Mouse (Mus musculus) embryonic facial prominence, embryonic 13.5 days (tissue): ENCODE measurements at regions not wholly inside any gene's neighbourhood (a gene's known extent, or its start where the extent isn't known, plus 50 kb on each side); places are given as distances from the start of the nearest gene placed in this dataset.

Source experiments
- ATAC-seq: fragments of 200-750 bp; cut with Nextera tagmentation; 2 replicates; pipeline ENCODE4 v1.8.0; 2017; ENCODE audit warnings: low read depth; ENCODE audit not compliant: insufficient number of reproducible peaks, insufficient read depth, low FRiP score, low TSS enrichment
- H3K27ac ChIP-seq: fragments of 300-500 bp; sonication (generic); 2 replicates; pipeline ENCODE4 v1.5.1; 2015; ENCODE audit warnings: moderate library complexity, mild to moderate bottlenecking, inconsistent platforms
- H3K27me3 ChIP-seq: fragments of 300-500 bp; sonication (generic); 2 replicates; pipeline ENCODE4 v1.6.1; 2015; ENCODE audit warnings: mild to moderate bottlenecking, inconsistent platforms
- H3K36me3 ChIP-seq: fragments of 300-500 bp; sonication (generic); 2 replicates; pipeline ENCODE4 v1.6.1; 2015; ENCODE audit warnings: mild to moderate bottlenecking, inconsistent platforms
- H3K4me1 ChIP-seq: fragments of 300-500 bp; sonication (generic); 2 replicates; pipeline ENCODE4 v1.6.1; 2015; ENCODE audit warnings: inconsistent platforms
- H3K4me2 ChIP-seq: fragments of 300-500 bp; sonication (generic); 2 replicates; pipeline ENCODE4 v1.6.1; 2015; ENCODE audit warnings: moderate library complexity, mild to moderate bottlenecking, inconsistent platforms
- H3K4me3 ChIP-seq: fragments of 300-500 bp; sonication (generic); 2 replicates; pipeline ENCODE4 v1.5.1; 2015; ENCODE audit warnings: mild to moderate bottlenecking, inconsistent platforms
- H3K9ac ChIP-seq: fragments of 300-500 bp; sonication (generic); 2 replicates; pipeline ENCODE4 v1.6.1; 2015; ENCODE audit warnings: mild to moderate bottlenecking, inconsistent platforms
- H3K9me3 ChIP-seq: fragments of 300-500 bp; sonication (generic); 2 replicates; pipeline ENCODE4 v1.6.1; 2016; ENCODE audit warnings: inconsistent platforms
- WGBS: fragments of 180-500 bp; shearing (Covaris S2); methylation state at CpG from one replicate; pipeline ENCODE4 v1.1.7; 2015; ENCODE audit warnings: mixed read lengths; 5-methylcytosine and 5-hydroxymethylcytosine counted together

DNA sequence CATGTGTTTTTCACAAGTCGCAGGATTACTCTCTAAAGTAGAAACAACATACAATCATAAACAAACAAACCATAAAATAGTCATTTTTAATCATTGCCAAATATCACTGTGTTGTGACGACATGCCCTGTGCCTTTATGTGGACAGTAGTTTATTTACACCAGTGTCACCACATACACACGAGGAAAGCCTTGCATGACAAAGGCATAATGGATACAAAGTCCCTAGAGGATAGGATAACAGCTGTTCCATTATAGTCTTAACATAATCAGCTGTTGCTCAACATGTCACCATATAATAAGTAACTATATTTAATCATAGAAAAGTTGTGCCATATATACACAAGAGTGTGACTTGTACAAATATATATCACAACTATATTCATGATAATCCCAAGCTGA lies 85.2 kb upstream of the Phactr1 start:
- Histone ChIP-seq H3K36me3 (no peaks in the 10 kb centered on the region), H3K9me3 (no peaks in the 10 kb centered on the region), H3K27me3 (no peaks in the 10 kb centered on the region), H3K9ac (no peak overlapping the region), H3K4me1 (no peaks in the 10 kb centered on the region), H3K4me3 (no peak overlapping the region), H3K4me2 (no peak overlapping the region), H3K27ac (no peak overlapping the region)
- ATAC-seq: no peak
- 50% methylated on average over 3 of the region's 3 CpGs for WGBS

DNA sequence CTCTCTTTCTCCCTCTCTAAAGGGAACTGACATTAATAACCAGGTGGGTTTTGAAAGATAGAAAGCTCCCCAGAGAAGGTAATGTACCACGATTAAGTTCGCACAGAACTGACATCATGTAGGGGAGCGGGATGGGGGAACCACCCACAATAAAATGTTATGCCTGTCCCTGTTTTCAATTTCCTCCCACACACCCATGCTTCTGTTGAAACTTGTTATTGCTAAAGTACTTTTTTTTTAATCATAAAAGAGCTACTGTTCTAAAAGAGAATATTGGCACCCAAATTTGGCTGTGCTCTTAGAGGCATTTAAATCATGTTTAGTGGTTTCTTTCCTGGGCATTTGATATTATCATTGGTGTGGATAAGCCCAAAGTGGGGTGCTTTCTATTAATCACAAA lies 82.6 kb upstream of the Phactr1 start:
- Histone ChIP-seq H3K36me3 (no peaks in the 10 kb centered on the region), H3K4me3 (no peak overlapping the region), H3K9ac (no peak overlapping the region), H3K27me3 (no peaks in the 10 kb centered on the region), H3K9me3 (no peaks in the 10 kb centered on the region), H3K4me1 (no peaks in the 10 kb centered on the region), H3K27ac (no peak overlapping the region), H3K4me2 (no peak overlapping the region)
- ATAC-seq: no peak
- 64% methylated on average over 3 of the region's 3 CpGs for WGBS

DNA sequence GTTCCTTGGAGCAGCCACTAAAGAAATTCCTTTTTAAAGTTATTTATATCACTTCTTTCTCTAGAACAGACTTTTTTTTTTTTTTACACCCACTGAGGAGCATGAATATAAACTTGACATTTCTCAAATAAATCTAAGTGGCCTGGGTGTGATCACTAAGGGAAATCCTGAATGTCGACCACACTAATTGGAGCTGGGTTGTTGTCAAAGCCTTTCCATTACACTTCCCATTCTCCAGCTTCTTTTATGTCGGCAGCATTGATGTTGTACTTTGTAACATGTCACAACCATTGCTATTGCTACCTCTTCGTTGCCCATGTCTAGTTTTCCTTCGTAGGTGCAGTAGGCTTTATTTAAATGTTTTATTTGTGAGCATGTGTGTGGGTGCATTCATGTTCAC lies 77.1 kb upstream of the Phactr1 start:
- no peak overlapping the region for H3K27ac ChIP-seq
- ATAC-seq: no peak
- H3K27me3 ChIP-seq: no peaks in the 10 kb centered on the region
- H3K4me1 ChIP-seq: no peaks in the 10 kb centered on the region
- no peaks in the 10 kb centered on the region for H3K36me3 ChIP-seq
- no peak overlapping the region for H3K4me3 ChIP-seq
- H3K9ac ChIP-seq: no peak overlapping the region
- no peak overlapping the region for H3K4me2 ChIP-seq
- 86% methylated on average over 4 of the region's 4 CpGs for WGBS
- H3K9me3 ChIP-seq: no peaks in the 10 kb centered on the region

DNA sequence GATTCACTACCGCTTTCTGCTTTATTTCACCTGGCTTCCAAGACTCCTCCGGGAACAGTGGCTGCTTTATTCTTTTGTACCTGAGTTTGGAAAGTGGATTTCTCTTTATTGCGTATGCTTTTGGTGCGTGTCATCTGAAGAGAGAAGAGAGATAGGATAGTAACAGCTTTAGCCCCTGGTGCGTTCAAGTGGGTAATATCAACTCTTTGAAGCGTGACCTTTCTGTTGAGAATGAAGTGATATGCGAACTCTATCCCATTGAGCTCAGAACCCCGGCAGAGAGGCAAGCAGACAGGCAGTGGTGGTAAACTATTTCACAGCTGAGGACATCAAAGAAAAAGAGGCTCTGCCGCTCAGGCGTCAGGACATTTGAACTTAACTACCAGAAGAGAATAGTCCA lies 72.7 kb upstream of the Phactr1 start:
- no peak for ATAC-seq
- WGBS: 70% methylated on average over 10 of the region's 10 CpGs
- no peaks in the 10 kb centered on the region for H3K27me3 ChIP-seq
- H3K4me1 ChIP-seq: no peaks in the 10 kb centered on the region
- no peak overlapping the region for H3K4me2 ChIP-seq
- H3K4me3 ChIP-seq: no peak overlapping the region
- no peak overlapping the region for H3K27ac ChIP-seq
- H3K9me3 ChIP-seq: no peaks in the 10 kb centered on the region
- H3K9ac ChIP-seq: no peak overlapping the region
- H3K36me3 ChIP-seq: no peaks in the 10 kb centered on the region

DNA sequence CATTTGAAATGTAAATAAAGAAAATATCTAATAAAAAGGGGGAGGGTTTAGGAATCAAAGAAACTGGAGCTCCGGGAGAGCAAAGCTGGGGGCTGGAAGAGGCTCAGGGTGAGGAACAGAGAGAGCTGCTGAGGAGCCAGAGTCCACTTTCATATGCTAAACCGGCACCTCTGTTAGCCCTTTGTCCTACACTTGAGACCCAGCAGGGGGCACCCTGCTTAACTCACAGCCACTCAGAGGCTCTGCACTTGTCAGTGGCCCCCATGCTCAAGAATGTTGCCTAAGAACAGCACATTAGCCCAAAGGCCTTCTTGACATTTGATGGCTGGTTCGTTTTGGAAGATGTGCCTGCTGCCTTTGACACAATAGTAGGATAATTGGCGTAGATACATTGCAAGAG lies 71.5 kb upstream of the Phactr1 start:
- Histone ChIP-seq H3K4me1 (no peaks in the 10 kb centered on the region), H3K9me3 (no peaks in the 10 kb centered on the region), H3K9ac (no peak overlapping the region), H3K4me3 (no peak overlapping the region), H3K27ac (no peak overlapping the region), H3K36me3 (no peaks in the 10 kb centered on the region), H3K27me3 (no peaks in the 10 kb centered on the region), H3K4me2 (no peak overlapping the region)
- WGBS: 24% methylated on average over 4 of the region's 4 CpGs
- ATAC-seq: no peak

DNA sequence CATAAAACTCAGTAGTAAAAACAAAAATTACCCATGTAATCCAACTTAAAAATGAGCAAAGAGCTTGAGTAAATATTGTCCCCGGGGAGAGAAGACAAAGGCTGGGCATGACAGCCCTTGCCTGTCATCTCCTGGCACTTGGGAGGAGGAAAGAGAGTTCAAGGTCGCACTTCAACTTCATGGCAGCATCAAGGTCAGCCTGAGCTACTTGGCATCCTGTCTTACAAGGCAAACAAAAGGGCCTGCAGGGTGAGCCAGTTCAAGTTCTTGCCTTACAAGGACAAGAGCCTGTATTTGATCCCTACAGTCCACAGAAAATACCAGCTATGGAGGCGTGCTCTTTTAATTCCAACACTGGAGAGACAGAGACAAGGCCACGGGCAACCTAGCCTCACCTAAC lies 67.1 kb upstream of the Phactr1 start:
- ATAC-seq: no peak
- 76% methylated on average over 4 of the region's 4 CpGs for WGBS
- Histone ChIP-seq H3K27me3 (no peaks in the 10 kb centered on the region), H3K27ac (no peak overlapping the region), H3K4me3 (no peak overlapping the region), H3K4me1 (no peaks in the 10 kb centered on the region), H3K36me3 (no peaks in the 10 kb centered on the region), H3K9ac (no peak overlapping the region), H3K9me3 (no peaks in the 10 kb centered on the region), H3K4me2 (no peak overlapping the region)

DNA sequence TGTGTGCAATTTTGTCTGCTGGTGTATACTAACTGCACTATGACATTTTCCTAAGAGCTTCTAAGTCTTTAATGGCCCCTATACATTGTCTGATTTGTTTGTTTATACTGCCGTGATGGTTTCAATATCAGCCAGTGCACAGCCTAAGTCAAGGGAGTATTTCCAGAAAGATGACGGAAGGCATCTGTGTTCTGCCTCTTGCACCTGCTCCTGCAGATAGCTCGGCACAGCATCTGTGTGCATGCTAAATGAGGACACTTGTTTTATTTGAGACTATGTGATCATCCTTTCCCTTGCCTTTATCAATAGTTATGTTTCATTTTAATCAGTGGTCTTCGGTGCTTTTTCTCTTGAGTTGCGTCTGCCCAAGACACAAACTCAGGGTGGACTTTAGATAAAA lies 64.6 kb upstream of the Phactr1 start:
- Histone ChIP-seq H3K27me3 (no peaks in the 10 kb centered on the region), H3K9ac (no peak overlapping the region), H3K4me2 (no peak overlapping the region), H3K4me1 (no peaks in the 10 kb centered on the region), H3K9me3 (no peaks in the 10 kb centered on the region), H3K36me3 (no peaks in the 10 kb centered on the region), H3K27ac (no peak overlapping the region), H3K4me3 (no peak overlapping the region)
- 87% methylated on average over 5 of the region's 5 CpGs for WGBS
- ATAC-seq: no peak

DNA sequence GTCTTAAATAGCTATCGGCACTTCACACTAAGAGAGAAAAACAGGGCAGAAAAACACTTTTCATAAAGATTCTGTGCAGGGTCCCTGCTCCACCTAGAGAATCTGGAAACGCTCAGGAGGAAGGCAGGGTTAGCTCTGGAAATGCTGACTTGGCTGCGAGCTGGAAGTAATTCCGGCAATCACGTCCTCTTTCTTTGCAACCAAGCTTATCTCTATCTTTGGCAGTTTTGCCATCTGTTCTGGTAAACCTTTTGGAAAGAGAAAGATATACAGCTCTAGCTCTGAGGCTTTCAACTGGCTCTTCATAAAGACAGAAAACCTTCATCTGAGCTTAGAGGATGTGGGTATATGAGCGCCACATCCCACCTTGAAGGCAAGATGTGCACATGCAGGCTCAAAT lies 63.2 kb upstream of the Phactr1 start:
- Histone ChIP-seq H3K4me2 (no peak overlapping the region), H3K4me3 (no peak overlapping the region), H3K27ac (no peak overlapping the region)

DNA sequence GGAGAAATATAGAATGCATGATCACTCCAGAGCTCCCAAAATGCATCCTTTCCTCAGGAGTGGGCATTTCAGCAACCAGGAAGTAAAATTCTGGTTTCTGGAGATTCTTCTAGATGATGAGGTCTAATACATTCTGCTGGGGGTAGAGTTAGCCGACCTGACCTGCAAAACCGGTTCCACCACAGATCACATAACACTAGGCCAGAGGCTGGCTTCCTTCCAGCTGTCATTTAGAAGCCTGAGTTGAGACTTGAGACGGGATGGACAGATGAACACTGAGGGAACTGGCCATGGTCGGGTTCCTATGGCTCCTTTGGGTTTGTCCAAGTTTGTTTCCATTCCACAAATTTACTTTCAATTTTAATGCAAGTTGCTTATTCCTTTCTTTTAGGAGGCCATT lies 62.6 kb upstream of the Phactr1 start:
- no peak overlapping the region for H3K4me3 ChIP-seq
- H3K9me3 ChIP-seq: no peaks in the 10 kb centered on the region
- no peaks in the 10 kb centered on the region for H3K27me3 ChIP-seq
- ATAC-seq: no peak
- no peaks in the 10 kb centered on the region for H3K36me3 ChIP-seq
- WGBS: 42% methylated on average over 4 of the region's 4 CpGs
- no peak overlapping the region for H3K9ac ChIP-seq
- no peaks in the 10 kb centered on the region for H3K4me1 ChIP-seq
- no peak overlapping the region for H3K27ac ChIP-seq
- H3K4me2 ChIP-seq: no peak overlapping the region

More for the DNA sequence above, 63.2 kb upstream of the Phactr1 start:
- Histone ChIP-seq H3K4me1 (no peaks in the 10 kb centered on the region), H3K9me3 (no peaks in the 10 kb centered on the region), H3K27me3 (no peaks in the 10 kb centered on the region), H3K9ac (no peak overlapping the region), H3K36me3 (no peaks in the 10 kb centered on the region)
- 81% methylated on average over 6 of the region's 6 CpGs for WGBS
- ATAC-seq: no peak

DNA sequence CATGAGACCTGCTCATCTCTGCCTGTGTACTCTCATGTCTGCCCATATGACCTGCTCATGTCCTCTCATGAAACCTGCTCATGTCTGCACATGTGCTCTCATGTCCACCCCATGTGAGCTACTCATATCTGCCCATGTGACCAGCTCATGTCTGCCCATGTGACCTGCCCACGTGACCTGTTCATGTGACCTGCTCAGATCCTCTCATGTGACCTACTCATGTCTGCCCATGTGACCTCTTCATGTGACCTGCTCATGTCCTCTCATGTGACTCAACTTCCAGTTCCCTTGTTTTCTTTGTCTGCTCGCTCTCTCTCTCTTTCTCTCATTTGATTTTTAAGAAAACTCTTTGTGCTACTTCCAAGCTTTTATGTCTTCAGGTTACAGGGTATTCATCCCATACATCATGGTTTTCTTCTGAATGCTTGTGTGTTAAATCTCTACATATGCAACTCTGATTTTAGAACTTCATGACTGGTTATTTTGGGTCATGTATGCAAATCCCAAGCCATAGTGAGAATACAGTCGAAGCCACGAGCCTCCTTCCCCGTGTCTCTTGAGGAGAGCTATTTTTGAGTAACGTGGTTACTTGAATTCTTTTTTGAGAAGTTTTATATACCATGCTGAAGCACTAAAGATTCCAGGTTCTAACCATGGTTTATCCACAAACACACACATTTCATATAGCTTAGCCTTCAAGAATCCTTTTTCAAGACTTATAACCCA lies 60.7 kb upstream of the Phactr1 start:
- H3K4me1 ChIP-seq: no peaks in the 10 kb centered on the region
- no peaks in the 10 kb centered on the region for H3K9me3 ChIP-seq
- H3K4me2 ChIP-seq: no peak overlapping the region
- no peak overlapping the region for H3K4me3 ChIP-seq
- H3K9ac ChIP-seq: no peak overlapping the region
- H3K27me3 ChIP-seq: no peaks in the 10 kb centered on the region
- H3K36me3 ChIP-seq: no peaks in the 10 kb centered on the region
- no peak overlapping the region for H3K27ac ChIP-seq
- WGBS: 88% methylated on average over 6 of the region's 6 CpGs
- ATAC-seq: no peak

DNA sequence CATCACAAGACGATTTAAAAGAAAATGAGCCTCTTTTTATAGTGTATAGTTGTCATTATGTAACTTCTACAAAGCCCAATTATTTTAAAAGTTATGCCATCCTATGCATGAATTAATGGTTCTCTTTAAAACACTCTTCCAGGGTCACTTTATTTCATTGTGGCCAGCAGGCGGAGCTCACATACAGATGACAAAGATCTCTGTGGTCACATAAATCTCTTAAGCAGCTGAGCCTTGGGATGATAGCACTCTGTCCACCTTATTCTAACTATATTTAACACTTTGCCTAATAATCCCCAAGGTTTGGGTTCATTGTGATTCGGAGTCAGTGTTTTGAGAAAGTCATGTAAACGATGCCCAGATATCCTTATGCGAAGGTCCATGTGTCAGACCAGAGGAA lies 56.9 kb upstream of the Phactr1 start:
- H3K4me2 ChIP-seq: no peak overlapping the region
- H3K27me3 ChIP-seq: no peaks in the 10 kb centered on the region
- H3K36me3 ChIP-seq: no peaks in the 10 kb centered on the region
- 51% methylated on average over 5 of the region's 5 CpGs for WGBS
- no peaks in the 10 kb centered on the region for H3K4me1 ChIP-seq
- no peak overlapping the region for H3K27ac ChIP-seq
- no peak overlapping the region for H3K9ac ChIP-seq
- H3K9me3 ChIP-seq: no peaks in the 10 kb centered on the region
- ATAC-seq: no peak
- no peak overlapping the region for H3K4me3 ChIP-seq
